Comparison of ENCODE assay signal across 33 mouse cellular contexts in the genomic region with DNA sequence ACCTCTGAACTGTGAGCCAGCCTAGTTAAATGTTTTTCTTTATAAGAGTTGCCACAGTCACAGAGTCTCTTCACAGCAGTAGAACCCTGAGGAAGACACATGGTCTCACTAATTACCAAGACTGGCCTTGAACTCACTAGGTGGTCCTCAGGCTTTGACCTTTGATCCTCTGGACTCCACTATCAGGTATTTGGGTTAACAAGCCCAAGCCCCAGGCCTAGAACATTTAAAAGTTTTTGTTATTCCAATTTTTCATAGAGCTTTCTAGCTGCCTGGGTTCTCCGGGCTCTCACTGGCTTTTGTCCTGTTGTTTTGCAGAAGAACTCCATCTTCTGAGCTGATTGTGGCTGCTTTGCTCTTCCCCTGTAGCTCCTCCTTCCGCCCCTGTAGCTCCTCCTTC.
"Had no signal": no experiment of that assay in that cellular context is flagged by ENCODE, and none has a peak within 500 bp of the region (broad histone marks: within the 10 kb centered on the region; RNA-seq: fewer than 3 reads in every experiment).

No protein-coding gene starts in this region.

- H3K4me3 ChIP-seq: heart, embryonic 10.5 days; heart, embryonic 12.5 days; heart, embryonic 13.5 days; heart, embryonic 15.5 days; hindbrain, embryonic 10.5 days; hindbrain, embryonic 12.5 days; hindbrain, embryonic 13.5 days; hindbrain, embryonic 15.5 days; intestine, embryonic 15.5 days; kidney, embryonic 15.5 days; layer of hippocampus, adult 2 months; left cerebral cortex, adult 2 months had no signal

- H3K4me1 ChIP-seq: heart, embryonic 10.5 days; heart, embryonic 12.5 days; heart, embryonic 13.5 days; heart, embryonic 15.5 days; hindbrain, embryonic 13.5 days; hindbrain, embryonic 15.5 days; intestine, embryonic 15.5 days had no signal

- H3K27me3 ChIP-seq: heart, embryonic 15.5 days; hindbrain, embryonic 12.5 days; hindbrain, embryonic 13.5 days; hindbrain, embryonic 15.5 days; intestine, embryonic 15.5 days; kidney, embryonic 15.5 days had no signal

- H3K4me2 ChIP-seq: heart, embryonic 11.5 days; heart, embryonic 12.5 days; heart, embryonic 13.5 days; heart, embryonic 15.5 days; hindbrain, embryonic 12.5 days; hindbrain, embryonic 13.5 days; hindbrain, embryonic 14.5 days; hindbrain, embryonic 15.5 days; intestine, embryonic 15.5 days; kidney, embryonic 15.5 days had no signal

- H3K9ac ChIP-seq: heart, embryonic 12.5 days; heart, embryonic 13.5 days; heart, embryonic 15.5 days; hindbrain, embryonic 12.5 days; hindbrain, embryonic 13.5 days; hindbrain, embryonic 14.5 days; hindbrain, embryonic 15.5 days; intestine, embryonic 15.5 days; kidney, embryonic 15.5 days had no signal

- H3K27ac ChIP-seq: heart, embryonic 10.5 days; heart, embryonic 13.5 days; heart, embryonic 15.5 days; hindbrain, embryonic 10.5 days; hindbrain, embryonic 12.5 days; hindbrain, embryonic 13.5 days; hindbrain, embryonic 14.5 days; hindbrain, embryonic 15.5 days; hindbrain, postnatal 0 days; intestine, embryonic 15.5 days; kidney, embryonic 15.5 days; kidney, postnatal 0 days; layer of hippocampus, adult 2 months; left cerebral cortex, adult 2 months had no signal

- ATAC-seq: hindbrain, postnatal 0 days; inflammation-experienced regulatory T-cells, adult 6 months; intestine, embryonic 15.5 days; intestine, embryonic 16.5 days; intestine, postnatal 0 days had no signal

- DNase-seq: heart, postnatal 10 days; heart, postnatal 14 days; heart, postnatal 36 days; heart, postnatal 4 days; kidney, adult 11 months; kidney, adult 18-20 months; kidney, adult 2 months; kidney, adult 8-10 months; kidney, adult 9 months; kidney, postnatal 10 days; kidney, postnatal 36 days; kidney, postnatal 4 days; layer of hippocampus, adult 9-11 months; layer of hippocampus, postnatal 36 days had no signal

- H3K36me3 ChIP-seq: heart, embryonic 10.5 days; heart, embryonic 12.5 days; heart, embryonic 13.5 days; heart, embryonic 15.5 days; hindbrain, embryonic 10.5 days; hindbrain, embryonic 12.5 days; hindbrain, embryonic 13.5 days; hindbrain, embryonic 15.5 days; intestine, embryonic 15.5 days; kidney, embryonic 15.5 days had no signal

- H3K9me3 ChIP-seq: heart, embryonic 10.5 days; heart, embryonic 12.5 days; heart, embryonic 13.5 days; heart, embryonic 15.5 days; hindbrain, embryonic 10.5 days; hindbrain, embryonic 12.5 days; hindbrain, embryonic 13.5 days; hindbrain, embryonic 15.5 days; intestine, embryonic 15.5 days; kidney, embryonic 15.5 days had no signal
